Mouse (Mus musculus) adrenal gland, postnatal 4 days (tissue): ENCODE measurements around the gene Tarbp1. TPM values are rescaled to one million over a fixed set of nuclear protein-coding genes. Genes with fewer than 3 reads are reported as not detected.
A peak's percentile ranks its signal among the peaks of the same experiment; 100 is the strongest.
"Not testable (repeated sequence)": the region's sequence is repeated elsewhere in the genome, so short reads cannot be mapped to it uniquely, and the experiment has no call there.

ENCODE experiments used
- DNase-seq, 2 experiments: peaks; one replicate each; pipeline ENCODE4 v3.0.0; 2021 to 2022; ENCODE audit warnings: low spot score in 2 of 2, mixed read lengths in 2 of 2
- total RNA-seq, 2 experiments: library from RNA; stranded (reverse); gene quantifications; 2 replicates each; pipeline ENCODE4 v1.2.3; 2021

Tarbp1 gene
- total RNA-seq, 2 experiments from 2014 or later, result 11.0 to 11.2 TPM

- DNase-seq, result no peak
Measured at GRCm38 (mm10) chr8:126495461-126495860, 20.6 kb upstream of the Tarbp1 start.

DNA sequence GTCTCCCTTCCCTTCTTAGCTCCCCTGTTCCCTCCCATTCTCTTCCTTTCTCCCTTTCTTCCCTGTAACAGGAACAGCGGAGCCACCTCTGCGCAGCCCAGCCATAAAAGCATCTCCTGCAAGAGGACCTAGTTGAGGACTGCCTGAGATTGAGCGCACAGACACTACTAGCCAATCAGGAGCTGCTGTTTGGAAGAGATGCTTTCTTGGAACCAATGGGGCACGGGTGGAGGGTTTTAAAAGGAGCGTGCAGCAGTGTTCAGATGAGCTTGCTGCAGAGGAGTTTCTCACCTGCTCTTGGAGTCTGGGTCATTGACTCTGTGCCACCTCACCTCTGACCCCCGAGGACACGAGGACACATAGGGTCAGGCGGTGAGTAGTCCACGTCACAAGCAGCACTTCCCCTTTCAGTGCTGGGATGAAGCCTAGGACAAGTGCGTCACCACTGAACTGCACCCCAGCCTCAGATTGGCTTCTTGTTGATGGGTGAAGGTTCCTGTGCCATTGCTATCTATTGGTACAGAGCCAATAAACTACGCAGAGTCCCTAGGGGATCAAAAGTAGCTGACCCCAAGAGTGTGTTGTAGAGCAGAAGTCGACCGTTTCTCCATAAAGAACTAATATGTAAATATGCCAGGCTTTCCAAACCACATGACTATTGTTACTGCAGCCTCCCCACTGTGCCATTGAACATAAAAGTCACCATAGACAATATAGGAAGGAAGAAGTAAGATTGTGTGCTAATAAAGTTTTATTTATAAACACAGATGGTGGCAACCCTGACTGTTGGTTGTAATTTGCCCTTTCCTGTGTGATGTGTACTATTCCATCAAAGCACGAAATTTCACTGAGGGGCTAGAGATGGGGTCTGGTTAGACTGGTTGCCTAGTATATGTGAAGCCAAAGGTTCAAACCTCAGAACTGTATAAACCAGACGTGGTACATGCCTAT, 19.6 kb upstream of the Tarbp1 start:
- no peak for DNase-seq

DNA sequence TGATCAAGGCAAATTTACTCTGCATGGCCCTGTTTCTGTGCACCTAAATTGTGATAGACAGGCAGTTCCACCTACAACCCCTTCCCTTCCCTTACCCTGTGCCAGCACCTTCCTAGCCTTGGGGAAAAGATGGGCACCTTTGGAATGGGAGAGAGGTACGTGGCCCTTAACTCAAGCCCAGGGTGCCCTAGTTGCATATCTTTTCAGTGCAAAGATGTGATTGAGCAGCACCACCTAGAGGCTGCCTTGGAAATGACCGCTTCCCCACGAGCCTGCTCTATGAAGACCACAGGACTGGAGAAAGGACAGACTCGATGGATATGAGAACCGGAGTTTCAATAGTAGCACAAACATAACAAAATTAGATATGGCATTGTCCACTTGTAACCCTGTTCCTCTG, 8.1 kb upstream of the Tarbp1 start:
- peak; percentile 29 to 52 for DNase-seq

- DNase-seq, result no peak
Measured at GRCm38 (mm10) chr8:126482348-126482720, 7.5 kb upstream of the Tarbp1 start.

- no peak for DNase-seq
Measured at GRCm38 (mm10) chr8:126481494-126482347, 6.9 kb upstream of the Tarbp1 start.

- no peak for DNase-seq
Measured at GRCm38 (mm10) chr8:126480366-126480765, 5.5 kb upstream of the Tarbp1 start.

DNA sequence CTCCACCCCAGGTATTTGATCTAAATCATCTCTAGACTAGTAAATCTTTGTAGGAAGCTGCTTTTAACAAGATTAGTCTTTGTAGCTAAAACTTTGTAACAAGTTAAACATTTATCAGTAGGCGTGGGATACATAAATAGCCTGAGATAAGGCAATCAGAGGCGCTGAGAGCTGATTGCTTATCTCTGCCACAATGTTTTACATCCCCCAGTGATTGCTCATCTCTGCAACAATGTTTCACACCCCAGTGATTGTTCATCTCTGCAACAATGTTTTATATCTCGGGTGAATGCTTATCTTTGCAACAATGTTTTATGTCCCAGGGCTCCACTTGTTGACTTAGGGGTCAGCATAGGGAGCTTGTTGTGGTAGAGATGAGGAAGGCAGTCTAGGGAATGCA, 3.8 kb upstream of the Tarbp1 start:
- DNase-seq, result no peak

- not testable (repeated sequence) for DNase-seq
Measured at GRCm38 (mm10) chr8:126476151-126476855, 1.4 kb upstream of the Tarbp1 start.

DNA sequence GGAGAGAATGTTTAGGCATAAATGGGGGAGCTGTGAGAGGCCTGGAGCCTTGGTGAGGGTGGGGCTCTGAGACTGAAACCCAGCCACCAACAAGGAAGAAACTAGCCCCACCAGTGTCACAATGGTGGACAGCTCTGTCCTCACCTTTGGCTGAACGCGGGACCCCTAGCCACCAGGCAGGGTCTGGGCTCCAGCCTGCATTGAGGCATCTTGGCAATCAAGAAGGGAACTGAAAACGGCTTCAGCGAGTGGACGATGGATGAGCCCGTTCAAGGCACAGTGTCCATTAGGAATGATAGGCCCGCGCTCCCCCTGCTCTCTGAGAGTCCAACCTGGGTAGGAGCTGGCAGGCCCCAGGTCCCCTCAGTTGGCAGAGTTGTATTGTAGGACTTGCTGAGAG, 873 bp upstream of the Tarbp1 start:
- DNase-seq, result not testable (repeated sequence)

DNA sequence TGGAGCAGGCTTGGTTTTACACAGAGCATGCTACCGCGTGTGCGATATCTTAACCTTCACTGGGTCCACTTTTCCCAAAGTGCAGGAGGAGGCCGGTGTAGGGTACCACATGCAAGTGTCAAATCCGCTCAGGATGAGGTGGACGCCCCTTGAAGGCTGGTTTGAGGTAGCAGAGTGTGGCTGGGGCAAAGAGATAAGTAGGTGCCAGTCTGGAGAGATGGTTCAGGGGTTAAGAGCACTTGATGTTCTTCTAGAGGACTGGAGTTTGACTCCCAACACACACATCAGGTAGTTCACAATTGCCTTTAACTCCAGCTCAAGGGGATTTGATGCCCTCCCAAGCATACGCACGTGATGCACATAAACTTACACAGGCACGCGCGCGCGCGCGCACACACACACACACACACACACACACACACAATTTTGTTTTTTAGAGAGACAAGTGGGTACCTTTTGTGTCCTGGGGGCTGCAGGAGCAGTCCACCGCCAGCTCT, 1.0 kb downstream of the Tarbp1 start:
- no peak for DNase-seq

DNA sequence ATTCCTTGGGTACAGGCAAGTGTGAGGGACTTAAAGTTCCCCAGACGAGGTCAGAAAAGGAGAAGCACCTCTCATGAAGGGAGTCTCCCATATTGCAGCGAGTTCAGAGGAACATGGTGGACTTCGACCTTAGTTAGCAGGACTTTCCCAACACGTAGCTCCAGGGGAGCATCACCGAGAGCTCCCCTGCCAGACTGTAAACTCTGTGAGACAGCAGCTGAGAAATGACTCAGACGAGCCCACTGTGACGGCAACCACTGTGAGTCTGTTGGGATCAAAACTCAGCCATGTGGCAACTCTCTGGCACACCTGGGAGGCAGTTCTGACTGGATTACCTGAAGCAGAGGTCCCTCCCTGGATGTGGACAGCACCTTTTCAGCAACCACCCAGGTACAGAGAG, 10.8 kb downstream of the Tarbp1 start:
- no peak for DNase-seq

GRCm38 (mm10) chr8:126461735-126462134, 13.1 kb downstream of the Tarbp1 start:
- DNase-seq, result no peak

DNA sequence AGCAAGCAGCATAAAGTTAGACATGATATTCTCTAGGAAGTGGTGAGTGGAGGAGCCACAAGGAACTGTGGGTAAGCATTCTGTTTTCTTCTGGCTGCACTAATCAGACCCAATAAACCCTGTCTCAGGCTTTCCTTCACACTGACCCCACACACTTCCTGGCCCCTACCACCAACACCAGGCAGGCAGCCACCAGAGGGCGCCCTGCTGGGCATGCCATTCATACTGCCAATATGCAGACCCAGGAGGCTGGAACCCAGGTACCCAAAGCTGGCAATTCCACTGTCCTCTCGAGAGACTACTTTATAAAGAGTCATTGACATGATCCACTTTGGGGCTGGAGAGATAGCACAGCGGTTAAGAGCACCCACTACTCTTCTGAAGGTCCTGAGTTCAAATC, 14.6 kb downstream of the Tarbp1 start:
- DNase-seq, result no peak

DNA sequence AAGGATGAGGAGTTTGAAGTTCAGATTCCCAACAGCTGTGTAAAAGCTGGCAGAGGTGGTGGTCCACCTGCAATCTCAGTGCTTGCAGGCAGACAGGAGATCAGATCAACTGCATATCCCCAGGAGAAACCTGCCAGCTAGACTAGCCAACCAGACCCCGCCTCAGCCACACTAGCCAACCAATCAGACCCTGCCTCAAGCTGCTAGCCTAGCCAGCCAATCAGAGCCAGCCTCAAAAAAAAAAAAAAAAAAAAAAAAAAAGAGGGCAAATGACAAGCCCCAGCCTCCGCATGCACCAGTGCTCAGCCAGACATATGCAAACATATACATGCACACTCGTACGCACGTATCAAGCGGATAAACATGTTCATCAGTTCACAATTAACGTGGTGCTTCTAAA, 19.5 kb downstream of the Tarbp1 start:
- DNase-seq, result no peak

GRCm38 (mm10) chr8:126451158-126451557, 23.7 kb downstream of the Tarbp1 start:
- no peak for DNase-seq

- DNase-seq, result no peak
Measured at GRCm38 (mm10) chr8:126438937-126439336, 35.9 kb downstream of the Tarbp1 start.

DNA sequence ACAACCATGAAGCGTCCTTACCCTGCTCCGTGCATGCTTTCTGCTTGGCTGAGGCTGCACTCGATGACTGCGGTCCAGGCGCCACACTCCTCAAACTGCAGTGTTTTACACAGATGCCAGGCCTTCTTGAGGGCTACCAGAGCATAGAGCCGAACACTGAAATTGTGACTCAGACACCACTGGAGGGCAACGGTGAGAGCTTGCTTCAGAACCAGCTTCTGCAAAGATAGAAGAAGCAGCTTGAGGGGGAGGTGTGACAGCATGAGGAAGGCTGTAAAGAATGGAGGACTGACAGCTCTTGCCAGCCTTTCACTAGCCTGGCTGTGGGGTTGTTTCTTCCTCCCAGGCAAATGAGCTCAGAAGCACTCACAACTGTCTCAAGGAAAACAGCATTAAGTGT, 41.0 kb downstream of the Tarbp1 start:
- no peak for DNase-seq

DNA sequence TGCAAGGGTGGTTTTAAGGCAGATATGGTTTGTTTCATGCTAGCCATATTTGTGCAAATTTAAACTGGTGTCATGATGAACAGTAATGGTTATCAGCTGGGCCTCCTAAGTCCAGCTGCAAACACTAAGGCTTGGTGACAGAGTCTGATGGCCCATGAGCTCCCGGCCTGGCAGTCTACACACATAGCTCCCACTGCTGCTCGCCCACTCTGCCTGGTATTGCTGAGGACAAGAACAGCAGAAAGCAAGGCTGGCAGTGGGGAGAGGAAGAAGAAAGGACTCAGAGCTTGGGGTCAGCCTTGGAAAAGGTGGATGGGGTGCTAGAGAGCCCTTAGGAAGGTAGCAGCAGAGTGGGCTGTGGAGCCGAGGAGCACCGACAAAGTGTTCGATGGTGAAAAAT, 45.2 kb downstream of the Tarbp1 start:
- DNase-seq, result no peak

- DNase-seq, result no peak
Measured at GRCm38 (mm10) chr8:126424946-126425345, 49.9 kb downstream of the Tarbp1 start.

DNA sequence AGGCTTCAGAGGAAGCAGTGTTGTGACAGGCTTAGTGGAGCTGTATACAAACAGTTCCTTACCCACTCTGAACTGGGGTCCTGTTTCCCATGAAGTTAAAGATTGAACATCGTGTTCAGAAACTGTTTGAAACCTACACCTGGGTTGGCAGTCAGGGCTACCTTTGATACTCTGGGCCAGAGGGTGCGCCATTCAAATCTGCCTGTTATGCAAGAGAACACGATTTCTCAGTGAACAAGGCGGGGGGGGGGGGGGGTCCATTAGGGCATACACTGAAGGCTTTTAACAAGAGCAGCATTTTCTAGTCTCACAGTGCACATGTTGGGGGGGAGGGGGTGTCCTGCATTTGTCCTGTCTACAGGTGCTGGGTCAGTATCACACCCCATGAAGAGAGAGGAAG, 50.7 kb downstream of the Tarbp1 start:
- DNase-seq, result no peak

- peak in 1 of 2 experiments; percentile 6 for DNase-seq
Measured at GRCm38 (mm10) chr8:126422920-126423300, 52.0 kb downstream of the Tarbp1 start.
